Mouse (Mus musculus) MEL (cell line): ENCODE data around the gene Mief1. TPM values are rescaled to one million over a fixed set of nuclear protein-coding genes. Genes with fewer than 3 reads are reported as not detected.
A peak's percentile ranks its signal among the peaks of the same experiment; 100 is the strongest.

Experiments used
- DNase-seq: peaks from one replicate; pipeline ENCODE4 v3.0.0; 2011; ENCODE audit warnings: low read depth, low spot score
- H3K27ac ChIP-seq: 2 replicates; pipeline ENCODE4 v1.5.1; 2012; ENCODE audit warnings: low read depth, mild to moderate bottlenecking, control low read depth, low read length, moderate library complexity; ENCODE audit not compliant: control insufficient read depth
- H3K27me3 ChIP-seq, 2 experiments: fragments of 150-350 bp in 1 of 2; sonication (generic) in 1 of 2; 2 replicates each; pipeline ENCODE4 v1.6.1; 2012; ENCODE audit warnings: low read length in 2 of 2, mild to moderate bottlenecking in 2 of 2, improper control_type of control experiment in 1 of 2, moderate library complexity in 1 of 2; ENCODE audit not compliant: insufficient read depth in 2 of 2, control insufficient read depth in 1 of 2
- H3K36me3 ChIP-seq, 2 experiments: 2 replicates each; pipeline ENCODE4 v1.6.1; 2012 to 2014; ENCODE audit warnings: low read length in 2 of 2, improper control_type of control experiment in 1 of 2, inconsistent platforms in 1 of 2, mild to moderate bottlenecking in 1 of 2; ENCODE audit not compliant: insufficient read depth in 2 of 2, control insufficient read depth in 1 of 2
- H3K4me1 ChIP-seq, 2 experiments: fragments of 150-350 bp in 1 of 2; sonication (generic) in 1 of 2; 2 replicates each; pipeline ENCODE4 v1.6.1; 2012; ENCODE audit warnings: low read length in 2 of 2, improper control_type of control experiment in 1 of 2, mild to moderate bottlenecking in 1 of 2; ENCODE audit not compliant: insufficient read depth in 2 of 2, control insufficient read depth in 1 of 2
- H3K4me3 ChIP-seq, 2 experiments: fragments of 150-350 bp in 1 of 2; sonication (generic) in 1 of 2; 2 replicates each; pipeline ENCODE4 v1.5.1; 2012; ENCODE audit warnings: low read depth in 2 of 2, low read length in 2 of 2, mild to moderate bottlenecking in 2 of 2, moderate library complexity in 2 of 2, control low read depth in 1 of 2, improper control_type of control experiment in 1 of 2; ENCODE audit not compliant: control insufficient read depth in 1 of 2, insufficient read depth in 1 of 2
- H3K79me2 ChIP-seq: 2 replicates; pipeline ENCODE4 v1.6.1; 2012; ENCODE audit warnings: mild to moderate bottlenecking, low read length, moderate library complexity; ENCODE audit not compliant: control insufficient read depth, poor library complexity, insufficient read depth
- H3K9ac ChIP-seq: 2 replicates; pipeline ENCODE4 v1.6.1; 2012; ENCODE audit warnings: low read depth, mild to moderate bottlenecking, control low read depth, low read length, moderate library complexity; ENCODE audit not compliant: control insufficient read depth, poor library complexity, severe bottlenecking
- H3K9me3 ChIP-seq: fragments of 150-350 bp; sonication (generic); replicated peaks from 2 replicates; pipeline ENCODE4 v1.6.1; 2012; ENCODE audit warnings: mild to moderate bottlenecking, low read length, improper control_type of control experiment, moderate library complexity; ENCODE audit not compliant: insufficient read depth
- CTCF ChIP-seq, 3 experiments: IDR thresholded peaks in 2 of 3; conservative IDR thresholded peaks in 1 of 3; 2 replicates each; pipeline ENCODE4 v1.5.1; 2011 to 2012; ENCODE audit warnings: low read length in 3 of 3, low read depth in 2 of 3, mild to moderate bottlenecking in 2 of 3, improper control_type of control experiment in 1 of 3, inconsistent platforms in 1 of 3, mixed read lengths in 1 of 3, moderate library complexity in 1 of 3; ENCODE audit not compliant: control insufficient read depth in 1 of 3, insufficient read depth in 1 of 3, poor library complexity in 1 of 3, severe bottlenecking in 1 of 3
- GABPA ChIP-seq: IDR thresholded peaks from 2 replicates; pipeline ENCODE4 v1.6.1; 2012; ENCODE audit warnings: low read depth, mild to moderate bottlenecking, inconsistent platforms, low read length, improper control_type of control experiment, moderate library complexity
- GATA1 ChIP-seq: IDR thresholded peaks from 2 replicates; pipeline ENCODE4 v1.6.1; 2011; ENCODE audit warnings: low read depth, low read length, improper control_type of control experiment
- JUND ChIP-seq: IDR thresholded peaks from 2 replicates; pipeline ENCODE4 v1.6.1; 2011; ENCODE audit warnings: low read depth, mild to moderate bottlenecking, improper control_type of control experiment, low read length
- MAX ChIP-seq: IDR thresholded peaks from 2 replicates; pipeline ENCODE4 v1.6.1; 2011; ENCODE audit warnings: low read length, improper control_type of control experiment
- MAZ ChIP-seq: IDR thresholded peaks from 2 replicates; pipeline ENCODE4 v1.6.1; 2012; ENCODE audit warnings: low read depth, mild to moderate bottlenecking, inconsistent platforms, low read length, improper control_type of control experiment
- MXI1 ChIP-seq: IDR thresholded peaks from 2 replicates; pipeline ENCODE4 v1.6.1; 2011; ENCODE audit warnings: mild to moderate bottlenecking, low read depth, low read length, improper control_type of control experiment
- MYC ChIP-seq: IDR thresholded peaks from 2 replicates; pipeline ENCODE4 v1.6.1; 2011; ENCODE audit warnings: low read depth, mild to moderate bottlenecking, low read length, improper control_type of control experiment, moderate library complexity
- NELFE ChIP-seq: IDR thresholded peaks from 2 replicates; pipeline ENCODE4 v1.6.1; 2011; ENCODE audit warnings: low read depth, low read length, improper control_type of control experiment
- POLR2AphosphoS2 ChIP-seq: IDR thresholded peaks from 2 replicates; pipeline ENCODE4 v1.6.1; 2011; ENCODE audit warnings: low read length, improper control_type of control experiment
- RAD21 ChIP-seq: IDR thresholded peaks from 2 replicates; pipeline ENCODE4 v1.6.1; 2011; ENCODE audit warnings: mild to moderate bottlenecking, low read depth, low read length, improper control_type of control experiment
- SIN3A ChIP-seq: IDR thresholded peaks from 2 replicates; pipeline ENCODE4 v1.6.1; 2012; ENCODE audit warnings: low read length, improper control_type of control experiment, inconsistent platforms
- USF1 ChIP-seq: IDR thresholded peaks from 2 replicates; pipeline ENCODE4 v1.6.1; 2014; ENCODE audit warnings: low read depth, mild to moderate bottlenecking, inconsistent platforms, low read length, improper control_type of control experiment, moderate library complexity
- USF2 ChIP-seq, 2 experiments: IDR thresholded peaks; 2 replicates each; pipeline ENCODE4 v1.6.1; 2011 to 2012; ENCODE audit warnings: improper control_type of control experiment in 2 of 2, low read length in 2 of 2, borderline replicate concordance in 1 of 2, inconsistent platforms in 1 of 2, low read depth in 1 of 2, mild to moderate bottlenecking in 1 of 2; ENCODE audit not compliant: insufficient read depth in 1 of 2
- ZC3H11A ChIP-seq: IDR thresholded peaks from 2 replicates; pipeline ENCODE4 v1.6.1; 2012; ENCODE audit warnings: low read depth, mild to moderate bottlenecking, inconsistent platforms, low read length, improper control_type of control experiment
- ZMIZ1 ChIP-seq: IDR thresholded peaks from 2 replicates; pipeline ENCODE4 v1.6.1; 2012; ENCODE audit warnings: low read depth, mild to moderate bottlenecking, inconsistent platforms, low read length, improper control_type of control experiment, moderate library complexity
- ZNF384 ChIP-seq: IDR thresholded peaks from 2 replicates; pipeline ENCODE4 v1.6.1; 2012; ENCODE audit warnings: low read depth, mild to moderate bottlenecking, inconsistent platforms, low read length, improper control_type of control experiment
- polyA plus RNA-seq, 2 experiments: library from polyadenylated mRNA; stranded (reverse) in 1 of 2; unstranded in 1 of 2; fragments of >175 nt in 1 of 2; fragments of >200 nt in 1 of 2; gene quantifications; 2 replicates each; pipeline versions ENCODE4 v1.2.1 to v1.2.4; 2012; ENCODE audit warnings: low replicate concordance in 2 of 2, low read depth in 1 of 2; ENCODE audit not compliant: insufficient read length in 2 of 2, insufficient read depth in 1 of 2, missing spikeins in 1 of 2
- total RNA-seq: library from RNA; depleted of rRNA; stranded (reverse); fragments of 300-350 nt; gene quantifications from 2 replicates; pipeline ENCODE4 v1.2.3, GENCODE M21; 2012

Gene Mief1
- total and polyA plus RNA-seq, 3 experiments, result 34.6 to 41.5 TPM; not detected in 1

- no peak overlapping the region for H3K9ac ChIP-seq
- H3K27me3 ChIP-seq, result peaks cover 0 to 4% of the 10 kb centered on the region in 2 experiments; a peak in 1 of 4 replicates
- H3K79me2 ChIP-seq, result no peaks in the 10 kb centered on the region
- H3K4me1 ChIP-seq, result no peaks in the 10 kb centered on the region
- H3K27ac ChIP-seq, result no peak overlapping the region
- H3K36me3 ChIP-seq, result no peaks in the 10 kb centered on the region
- no peak for DNase-seq
- H3K9me3 ChIP-seq, result no peaks in the 10 kb centered on the region
- H3K4me3 ChIP-seq, result no peak overlapping the region
- no peak for TF ChIP-seq GATA1
- 0 out of 6 replicates have a peak, but pooled peaks of 1 of the 3 experiments have one; percentile 15 for TF ChIP-seq CTCF (IDR thresholded peaks at IDR 0.05 in 2 of 3, conservative IDR thresholded peaks at IDR 0.05 in 1 of 3; ENCODE audit: control insufficient read depth in 1 of 3, insufficient read depth in 1 of 3, low read depth in 2 of 3, low read length in 3 of 3, poor library complexity in 1 of 3, severe bottlenecking in 1 of 3)
- TF ChIP-seq, all 39 proteins: peak for 1
Measured at GRCm38 (mm10) chr15:80277107-80277506, 43.3 kb downstream of the Mief1 start.

GRCm38 (mm10) chr15:80277625-80278024 lies 43.8 kb downstream of the Mief1 start:
- peak; percentile 73 for DNase-seq
- no peaks in the 10 kb centered on the region for H3K79me2 ChIP-seq
- TF ChIP-seq USF1 (no peak), SIN3A (peak; percentile 36; the same call in 1 of the 2 replicates), MXI1 (0 out of 2 replicates have a peak, but pooled peaks have one; percentile 40), MAX (no peak), NELFE (no peak), ZC3H11A (no peak), RAD21 (no peak)
- TF ChIP-seq, all 39 proteins: peak for 2
- Histone ChIP-seq H3K4me3 (no peak overlapping the region), H3K36me3 (no peaks in the 10 kb centered on the region), H3K9me3 (no peaks in the 10 kb centered on the region), H3K27ac (no peak overlapping the region), H3K4me1 (no peaks in the 10 kb centered on the region), H3K27me3 (peaks cover 0 to 4% of the 10 kb centered on the region in 2 experiments; a peak in 1 of 4 replicates), H3K9ac (no peak overlapping the region)

- Histone ChIP-seq H3K36me3 (no peaks in the 10 kb centered on the region), H3K4me3 (no peak overlapping the region), H3K9ac (no peak overlapping the region), H3K9me3 (no peaks in the 10 kb centered on the region), H3K79me2 (no peaks in the 10 kb centered on the region), H3K27ac (no peak overlapping the region), H3K27me3 (peaks cover 0 to 4% of the 10 kb centered on the region in 2 experiments; a peak in 1 of 4 replicates), H3K4me1 (no peaks in the 10 kb centered on the region)
- DNase-seq, result no peak
- no peak for TF ChIP-seq ZNF384
- no peak for TF ChIP-seq CTCF (IDR thresholded peaks at IDR 0.05 in 2 of 3, conservative IDR thresholded peaks at IDR 0.05 in 1 of 3; ENCODE audit: control insufficient read depth in 1 of 3, insufficient read depth in 1 of 3, low read depth in 2 of 3, low read length in 3 of 3, poor library complexity in 1 of 3, severe bottlenecking in 1 of 3)
- no peak for TF ChIP-seq MAZ
- no peak for TF ChIP-seq GATA1
- TF ChIP-seq SIN3A, result no peak
- no peak for TF ChIP-seq USF1
- TF ChIP-seq MXI1, result no peak
- TF ChIP-seq USF2 (IDR thresholded peaks at IDR 0.05; ENCODE audit: borderline replicate concordance in 1 of 2, insufficient read depth in 1 of 2, low read depth in 1 of 2, low read length in 2 of 2), result no peak
- TF ChIP-seq POLR2AphosphoS2, result no peak
- no peak for TF ChIP-seq GABPA
- TF ChIP-seq RAD21, result no peak
- TF ChIP-seq JUND, result no peak
- TF ChIP-seq MYC, result no peak
- no peak for TF ChIP-seq ZMIZ1
Measured at GRCm38 (mm10) chr15:80278121-80278759, 44.4 kb downstream of the Mief1 start.
